Mouse (Mus musculus) G1E (cell line): Measurements from ENCODE around the gene Aldh4a1.

Experiments used
- CTCF ChIP-seq: IDR thresholded peaks from 2 replicates; pipeline ENCODE4 v1.5.1; 2012; ENCODE audit warnings: low read depth, low read length, inconsistent platforms, mixed read lengths
- TAL1 ChIP-seq: conservative IDR thresholded peaks from 2 replicates; pipeline ENCODE4 v1.6.1; 2012; ENCODE audit warnings: low read depth, low read length, inconsistent platforms, mixed read lengths

DNA sequence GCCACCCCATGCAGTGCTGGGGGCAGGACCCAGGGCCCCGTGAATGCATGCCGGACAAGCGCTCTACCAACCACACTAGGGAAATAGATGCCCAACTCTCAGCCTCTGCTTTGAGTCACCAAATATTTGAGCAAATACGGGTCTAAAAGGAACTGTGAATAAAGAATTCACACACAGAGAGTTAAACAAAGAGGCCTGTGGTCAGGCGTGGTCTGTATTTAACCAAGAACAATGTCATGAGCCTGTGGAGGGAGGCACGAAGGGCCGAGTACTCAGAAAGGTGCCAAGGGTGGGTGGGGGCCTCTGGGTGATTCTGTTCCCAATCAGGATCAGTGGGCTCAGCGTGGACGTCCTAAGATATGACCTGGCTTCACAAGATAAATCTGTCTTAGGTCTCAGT is 65.4 kb downstream of the Aldh4a1 start:
- no peak for TF ChIP-seq CTCF
- TF ChIP-seq TAL1: no peak
